Mouse (Mus musculus): ENCODE results near the gene Veph1. TPM values are rescaled to one million over a fixed set of nuclear protein-coding genes. Genes with fewer than 3 reads are reported as not detected.

The Veph1 gene
- total and polyA plus RNA-seq, 3 experiments, result not detected

- no peaks in the 10 kb centered on the region for H3K27me3 ChIP-seq (replicated peaks)
- no peaks in the 10 kb centered on the region for H3K4me1 ChIP-seq (ENCODE audit: control insufficient read depth in 1 of 2, insufficient read depth in 2 of 2)
- no peak overlapping the region for H3K9ac ChIP-seq (ENCODE audit: insufficient read depth, low read depth)
- H3K4me2 ChIP-seq (ENCODE audit: insufficient read depth, low read depth, poor library complexity, severe bottlenecking), result no peak overlapping the region
- dilution Hi-C loops (cut with MboI; ENCODE audit: extremely low pct_ligation_motif_present, extremely low pct_unique_long_range_greater_than_20kb, low sequenced_read_pairs) (no loop called here), in situ Hi-C loops (cut with MboI; ENCODE audit: low pct_ligation_motif_present, low pct_unique_long_range_greater_than_20kb, low sequenced_read_pairs) (no loop called here)
- TF ChIP-seq TCF12 (IDR thresholded peaks at IDR 0.05; ENCODE audit: low read depth, low read length) (no peak), KAT2A (IDR thresholded peaks at IDR 0.05; ENCODE audit: insufficient replicate concordance, low read length) (no peak), USF2 (conservative IDR thresholded peaks at IDR 0.05; ENCODE audit: low read depth, low read length) (no peak)
- no peaks in the 10 kb centered on the region for H3K36me3 ChIP-seq (replicated peaks in 1 of 2; ENCODE audit: control insufficient read depth in 1 of 2, insufficient read depth in 1 of 2, low read length in 1 of 2)
- H3K4me3 ChIP-seq (replicated peaks in 1 of 3; ENCODE audit: low read depth in 2 of 3, low read length in 2 of 3, poor library complexity in 1 of 3), result no peak overlapping the region
- no peaks in the 10 kb centered on the region for H3K9me3 ChIP-seq (replicated peaks; ENCODE audit: low read length)
- DNase-seq (ENCODE audit: extremely low read depth), result no peak
- no peaks in the 10 kb centered on the region for H3K79me2 ChIP-seq (replicated peaks; ENCODE audit: control insufficient read depth, extremely low read depth, insufficient read depth, poor library complexity, severe bottlenecking)
- no peak overlapping the region for H3K27ac ChIP-seq (ENCODE audit: insufficient read depth, low read depth)
Observed at GRCm38 (mm10) chr3:66091746-66092145, 204.9 kb downstream of the Veph1 start.

GRCm38 (mm10) chr3:66087608-66088007, 209.0 kb downstream of the Veph1 start:
- no peaks in the 10 kb centered on the region for H3K79me2 ChIP-seq (replicated peaks; ENCODE audit: control insufficient read depth, extremely low read depth, insufficient read depth, poor library complexity, severe bottlenecking)
- H3K9me3 ChIP-seq (replicated peaks; ENCODE audit: low read length), result no peaks in the 10 kb centered on the region
- TF ChIP-seq PAX5 (IDR thresholded peaks at IDR 0.05; ENCODE audit: low read length) (no peak), KAT2A (IDR thresholded peaks at IDR 0.05; ENCODE audit: insufficient replicate concordance, low read length) (no peak), NRF1 (IDR thresholded peaks at IDR 0.05; ENCODE audit: low read depth, low read length) (no peak), MXI1 (IDR thresholded peaks at IDR 0.05; ENCODE audit: low read depth, low read length) (no peak), UBTF (IDR thresholded peaks at IDR 0.05; ENCODE audit: low read depth, low read length) (no peak), USF1 (IDR thresholded peaks at IDR 0.05; ENCODE audit: low read depth, low read length) (no peak), MAFK (IDR thresholded peaks at IDR 0.05; ENCODE audit: insufficient replicate concordance, low read length) (no peak), MYC (IDR thresholded peaks at IDR 0.05; ENCODE audit: low read depth, low read length) (no peak), SIN3A (IDR thresholded peaks at IDR 0.05; ENCODE audit: low read length) (no peak), CTCF (conservative IDR thresholded peaks at IDR 0.05 in 1 of 2, IDR thresholded peaks at IDR 0.05 in 1 of 2; ENCODE audit: low read depth in 2 of 2, low read length in 2 of 2) (no peak), POLR2AphosphoS2 (IDR thresholded peaks at IDR 0.05; ENCODE audit: low read depth, low read length) (no peak), USF2 (conservative IDR thresholded peaks at IDR 0.05; ENCODE audit: low read depth, low read length) (no peak), E2F4 (IDR thresholded peaks at IDR 0.05; ENCODE audit: insufficient replicate concordance, low read depth, low read length) (no peak), MEF2A (IDR thresholded peaks at IDR 0.05; ENCODE audit: borderline replicate concordance, low read depth, low read length) (no peak), NELFE (IDR thresholded peaks at IDR 0.05; ENCODE audit: low read depth, low read length) (no peak)
- dilution Hi-C loops (cut with MboI; ENCODE audit: extremely low pct_ligation_motif_present, extremely low pct_unique_long_range_greater_than_20kb, low sequenced_read_pairs) (no loop called here), in situ Hi-C loops (cut with MboI; ENCODE audit: low pct_ligation_motif_present, low pct_unique_long_range_greater_than_20kb, low sequenced_read_pairs) (no loop called here)
- H3K27ac ChIP-seq (ENCODE audit: insufficient read depth, low read depth), result no peak overlapping the region
- H3K36me3 ChIP-seq (replicated peaks in 1 of 2; ENCODE audit: control insufficient read depth in 1 of 2, insufficient read depth in 1 of 2, low read length in 1 of 2), result no peaks in the 10 kb centered on the region
- H3K4me3 ChIP-seq (replicated peaks in 1 of 3; ENCODE audit: low read depth in 2 of 3, low read length in 2 of 3, poor library complexity in 1 of 3), result no peak overlapping the region
- no peak for DNase-seq (ENCODE audit: extremely low read depth)
- H3K27me3 ChIP-seq (replicated peaks), result no peaks in the 10 kb centered on the region
- no peaks in the 10 kb centered on the region for H3K4me1 ChIP-seq (ENCODE audit: control insufficient read depth in 1 of 2, insufficient read depth in 2 of 2)
- no peak overlapping the region for H3K9ac ChIP-seq (ENCODE audit: insufficient read depth, low read depth)
- H3K4me2 ChIP-seq (ENCODE audit: insufficient read depth, low read depth, poor library complexity, severe bottlenecking), result no peak overlapping the region
